8 mouse cellular contexts compared by ENCODE assay signal in the genomic region with DNA sequence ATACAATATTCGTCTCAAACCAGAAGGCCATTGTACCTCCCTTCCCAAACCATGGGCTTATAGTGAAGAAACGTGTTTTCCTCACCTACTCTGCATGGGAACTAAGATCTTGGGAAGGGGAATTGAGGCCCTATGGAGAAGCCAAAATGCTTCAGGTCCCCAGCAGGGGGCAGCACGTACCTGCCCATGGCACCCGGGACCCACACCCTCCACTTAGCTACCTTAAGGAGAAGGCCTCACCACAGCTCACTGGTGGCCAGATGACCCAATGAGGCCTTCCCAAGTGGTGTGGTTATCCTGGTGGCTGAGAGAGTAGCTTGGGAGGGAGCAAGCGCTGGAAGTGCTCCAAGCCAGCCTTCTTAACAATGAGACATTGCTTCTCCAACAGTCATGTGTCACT. TPM values are rescaled to one million over a fixed set of nuclear protein-coding genes. Genes with fewer than 3 reads are reported as not detected.
DNase-seq lines count a peak whose midpoint lies in the region; ATAC-seq and TF ChIP-seq lines count a peak whose summit lies in the region.

No protein-coding gene starts in this region.

- peak; percentile 77 for TF ChIP-seq CTCF in forebrain, postnatal 0 days (IDR thresholded peaks at IDR 0.05; ENCODE audit: low read depth)

- WGBS in midbrain, embryonic 11.5 days = 17% methylated on average over 5 of the region's 5 CpGs
- WGBS in midbrain, embryonic 16.5 days = 15% methylated on average over 5 of the region's 5 CpGs
- 13% methylated on average over 5 of the region's 5 CpGs for WGBS in forebrain, postnatal 0 days
- WGBS in liver, embryonic 15.5 days (ENCODE audit: insufficient replicate concordance) = 4% methylated on average over 5 of the region's 5 CpGs

- H3K27ac ChIP-seq in midbrain, embryonic 11.5 days (ENCODE audit: low read depth, low read length) = no peak overlapping the region
- no peak overlapping the region for H3K27ac ChIP-seq in midbrain, embryonic 16.5 days (ENCODE audit: low read length)
- no peak overlapping the region for H3K27ac ChIP-seq in forebrain, postnatal 0 days (ENCODE audit: low read depth, low read length)
- no peak overlapping the region for H3K27ac ChIP-seq in liver, embryonic 15.5 days (replicated peaks)

- no peaks in the 10 kb centered on the region for H3K36me3 ChIP-seq in midbrain, embryonic 11.5 days (ENCODE audit: control insufficient read depth, insufficient read depth, low read length)
- H3K36me3 ChIP-seq in midbrain, embryonic 16.5 days (ENCODE audit: control insufficient read depth, insufficient read depth, low read length) = no peaks in the 10 kb centered on the region
- no peaks in the 10 kb centered on the region for H3K36me3 ChIP-seq in forebrain, postnatal 0 days (ENCODE audit: insufficient read depth)
- H3K36me3 ChIP-seq in liver, embryonic 15.5 days (replicated peaks) = no peaks in the 10 kb centered on the region

- H3K4me1 ChIP-seq in midbrain, embryonic 11.5 days (ENCODE audit: control insufficient read depth, insufficient read depth, low read length) = no peaks in the 10 kb centered on the region
- H3K4me1 ChIP-seq in midbrain, embryonic 16.5 days (ENCODE audit: control insufficient read depth, insufficient read depth, low read length) = no peaks in the 10 kb centered on the region
- H3K4me1 ChIP-seq in forebrain, postnatal 0 days (ENCODE audit: insufficient read depth) = no peaks in the 10 kb centered on the region
- no peaks in the 10 kb centered on the region; the same call in 1 of the 2 replicates for H3K4me1 ChIP-seq in liver, embryonic 15.5 days (replicated peaks)

- no peaks in the 10 kb centered on the region for H3K27me3 ChIP-seq in midbrain, embryonic 11.5 days (ENCODE audit: control insufficient read depth, insufficient read depth, low read length)
- H3K27me3 ChIP-seq in midbrain, embryonic 16.5 days (ENCODE audit: control insufficient read depth, insufficient read depth, low read depth, low read length) = no peaks in the 10 kb centered on the region
- no peaks in the 10 kb centered on the region for H3K27me3 ChIP-seq in forebrain, postnatal 0 days (ENCODE audit: insufficient read depth, low read length)
- H3K27me3 ChIP-seq in liver, embryonic 15.5 days = no peaks in the 10 kb centered on the region

- H3K9ac ChIP-seq in midbrain, embryonic 11.5 days (ENCODE audit: low read length) = no peak overlapping the region
- no peak overlapping the region for H3K9ac ChIP-seq in midbrain, embryonic 16.5 days (ENCODE audit: low read depth, low read length)
- no peak overlapping the region for H3K9ac ChIP-seq in forebrain, postnatal 0 days
- no peak overlapping the region for H3K9ac ChIP-seq in liver, embryonic 15.5 days

- no peak overlapping the region for H3K4me3 ChIP-seq in midbrain, embryonic 11.5 days (ENCODE audit: low read depth, low read length)
- no peak overlapping the region for H3K4me3 ChIP-seq in midbrain, embryonic 16.5 days (ENCODE audit: low read depth, low read length)
- no peak overlapping the region for H3K4me3 ChIP-seq in forebrain, postnatal 0 days (ENCODE audit: low read depth, low read length)
- H3K4me3 ChIP-seq in liver, embryonic 15.5 days (replicated peaks) = no peak overlapping the region

- no peaks in the 10 kb centered on the region for H3K9me3 ChIP-seq in midbrain, embryonic 11.5 days (ENCODE audit: control insufficient read depth, low read length)
- H3K9me3 ChIP-seq in midbrain, embryonic 16.5 days (replicated peaks; ENCODE audit: control insufficient read depth, low read length, poor library complexity, severe bottlenecking) = no peaks in the 10 kb centered on the region
- no peaks in the 10 kb centered on the region for H3K9me3 ChIP-seq in forebrain, postnatal 0 days (ENCODE audit: low read length)
- H3K9me3 ChIP-seq in liver, embryonic 15.5 days (replicated peaks) = no peaks in the 10 kb centered on the region

- 0 out of 2 replicates have a peak, but pooled peaks have one; percentile 44 for ATAC-seq in midbrain, embryonic 11.5 days (ENCODE audit: low FRiP score)
- no peak for ATAC-seq in midbrain, embryonic 16.5 days
- ATAC-seq in forebrain, postnatal 0 days = 0 out of 2 replicates have a peak, but pooled peaks have one; percentile 51
- ATAC-seq in inflammation-experienced regulatory T-cells, adult 6 months = peak; percentile 41
- peak; percentile 54; the same call in 1 of the 2 replicates for ATAC-seq in liver, embryonic 15.5 days (ENCODE audit: insufficient read depth)

- H3K4me2 ChIP-seq in midbrain, embryonic 11.5 days = no peak overlapping the region
- H3K4me2 ChIP-seq in midbrain, embryonic 16.5 days (ENCODE audit: low read length) = no peak overlapping the region
- no peak overlapping the region for H3K4me2 ChIP-seq in forebrain, postnatal 0 days (ENCODE audit: low read depth)
- no peak overlapping the region for H3K4me2 ChIP-seq in liver, embryonic 15.5 days

- DNase-seq in midbrain, embryonic 11.5 days (ENCODE audit: low spot score, missing footprints) = peak; percentile 96
- peak; percentile 86 for DNase-seq in adrenal gland, adult 2 months
- DNase-seq in forebrain, postnatal 0 days = peak; percentile 67
- peak; percentile 87 for DNase-seq in retina, embryonic 14.5 days (ENCODE audit: low spot score)
- no peak for DNase-seq in right cerebral cortex, postnatal 4 days

RNA-seq across cellular contexts. Expression of gene Aif1, which starts 2.7 kb away (rescaled TPM):
- 7.8 and 8.4 TPM in 2 replicates for polyA plus RNA-seq in midbrain, embryonic 11.5 days (2014; fragmentation: Nextera tagmentation; extraction: Ambion mirVana)
- 6.2 and 6.9 TPM in 2 replicates for polyA plus RNA-seq in midbrain, embryonic 16.5 days (2015; fragmentation: Nextera tagmentation; extraction: Ambion mirVana)
- total RNA-seq in adrenal gland, adult 2 months (2021) = 1 to 10 TPM; 3.4 to 6.4 TPM
- polyA plus RNA-seq in adrenal gland, adult 2 months (2012; rRNA removed) = 0.30 and 0.46 TPM in 2 replicates
- 1.9 and 3.6 TPM in 2 replicates for total RNA-seq in forebrain, postnatal 0 days (2014; rRNA removed)
- 8.4 and 10.0 TPM in 2 replicates for polyA plus RNA-seq in forebrain, postnatal 0 days (2015; fragmentation: Nextera tagmentation; extraction: Ambion mirVana)
- 1 to 10 TPM in 2 of 3 experiments, under 1 TPM in 1; 0.79 to 5.4 (median 2.1) TPM for polyA plus RNA-seq in inflammation-experienced regulatory T-cells, adult 6 months (2017; shearing (Covaris generic))
- 20.5 and 22.2 TPM in 2 replicates for polyA plus RNA-seq in liver, embryonic 15.5 days (2015; fragmentation: Nextera tagmentation; extraction: Ambion mirVana)

RNA-seq across cellular contexts. Expression of gene Lst1, which starts 9.7 kb away (rescaled TPM):
- polyA plus RNA-seq in midbrain, embryonic 11.5 days (2014; fragmentation: Nextera tagmentation; extraction: Ambion mirVana) = 7.8 and 10.2 TPM in 2 replicates
- polyA plus RNA-seq in midbrain, embryonic 16.5 days (2015; fragmentation: Nextera tagmentation; extraction: Ambion mirVana) = 4.7 and 5.9 TPM in 2 replicates
- 1 to 10 TPM; 5.0 to 7.6 TPM for total RNA-seq in adrenal gland, adult 2 months (2021)
- polyA plus RNA-seq in adrenal gland, adult 2 months (2012; rRNA removed) = 3.6 and 4.6 TPM in 2 replicates
- total RNA-seq in forebrain, postnatal 0 days (2014; rRNA removed) = 15.7 and 17.4 TPM in 2 replicates
- 11.4 and 12.7 TPM in 2 replicates for polyA plus RNA-seq in forebrain, postnatal 0 days (2015; fragmentation: Nextera tagmentation; extraction: Ambion mirVana)
- polyA plus RNA-seq in inflammation-experienced regulatory T-cells, adult 6 months (2017; shearing (Covaris generic)) = 10 to 100 TPM in 1 of 3 experiments, 1 to 10 TPM in 2; 6.4 to 11.2 (median 8.8) TPM
- polyA plus RNA-seq in liver, embryonic 15.5 days (2015; fragmentation: Nextera tagmentation; extraction: Ambion mirVana) = 40.1 and 40.2 TPM in 2 replicates

RNA-seq across cellular contexts. Expression of gene Prrc2a, which starts 13.8 kb away (rescaled TPM):
- polyA plus RNA-seq in midbrain, embryonic 11.5 days (2014; fragmentation: Nextera tagmentation; extraction: Ambion mirVana) = 138 and 153 TPM in 2 replicates
- polyA plus RNA-seq in midbrain, embryonic 16.5 days (2015; fragmentation: Nextera tagmentation; extraction: Ambion mirVana) = 148 and 167 TPM in 2 replicates
- total RNA-seq in adrenal gland, adult 2 months (2021) = 100 to 1,000 TPM; 205 to 258 TPM
- polyA plus RNA-seq in adrenal gland, adult 2 months (2012; rRNA removed) = 598 and 625 TPM in 2 replicates
- 112 and 155 TPM in 2 replicates for total RNA-seq in forebrain, postnatal 0 days (2014; rRNA removed)
- 56.7 and 85.3 TPM in 2 replicates for polyA plus RNA-seq in forebrain, postnatal 0 days (2015; fragmentation: Nextera tagmentation; extraction: Ambion mirVana)
- polyA plus RNA-seq in inflammation-experienced regulatory T-cells, adult 6 months (2017; shearing (Covaris generic)) = 100 to 1,000 TPM in 1 of 3 experiments, 10 to 100 TPM in 2; 47.1 to 105 (median 47.2) TPM
- 46.9 and 52.2 TPM in 2 replicates for polyA plus RNA-seq in liver, embryonic 15.5 days (2015; fragmentation: Nextera tagmentation; extraction: Ambion mirVana)

RNA-seq across cellular contexts. Expression of gene Ltb, which starts 15.7 kb away (rescaled TPM):
- polyA plus RNA-seq in midbrain, embryonic 11.5 days (2014; fragmentation: Nextera tagmentation; extraction: Ambion mirVana) = 0.41 TPM in 1 of 2 replicates, not detected in the other
- polyA plus RNA-seq in midbrain, embryonic 16.5 days (2015; fragmentation: Nextera tagmentation; extraction: Ambion mirVana) = 0.48 and 0.62 TPM in 2 replicates
- total RNA-seq in adrenal gland, adult 2 months (2021) = 1 to 10 TPM; 1.8 to 7.7 TPM
- polyA plus RNA-seq in adrenal gland, adult 2 months (2012; rRNA removed) = 5.8 and 8.5 TPM in 2 replicates
- total RNA-seq in forebrain, postnatal 0 days (2014; rRNA removed) = 0.76 and 1.1 TPM in 2 replicates
- 0.64 and 1.1 TPM in 2 replicates for polyA plus RNA-seq in forebrain, postnatal 0 days (2015; fragmentation: Nextera tagmentation; extraction: Ambion mirVana)
- polyA plus RNA-seq in inflammation-experienced regulatory T-cells, adult 6 months (2017; shearing (Covaris generic)) = 100 to 1,000 TPM; 112 to 242 (median 186) TPM
- 1.2 and 2.0 TPM in 2 replicates for polyA plus RNA-seq in liver, embryonic 15.5 days (2015; fragmentation: Nextera tagmentation; extraction: Ambion mirVana)

RNA-seq across cellular contexts. Expression of gene Tnf, which starts 23.3 kb away (rescaled TPM):
- polyA plus RNA-seq in midbrain, embryonic 11.5 days (2014; fragmentation: Nextera tagmentation; extraction: Ambion mirVana) = 0.26 TPM in 1 of 2 replicates, not detected in the other
- not detected in 2 replicates for polyA plus RNA-seq in midbrain, embryonic 16.5 days (2015; fragmentation: Nextera tagmentation; extraction: Ambion mirVana)
- under 1 TPM; 0.35 to 0.52 TPM for total RNA-seq in adrenal gland, adult 2 months (2021)
- polyA plus RNA-seq in adrenal gland, adult 2 months (2012; rRNA removed) = 0.62 and 1.0 TPM in 2 replicates
- total RNA-seq in forebrain, postnatal 0 days (2014; rRNA removed) = 0.71 TPM in 1 of 2 replicates, not detected in the other
- 0.09 TPM in 1 of 2 replicates, not detected in the other for polyA plus RNA-seq in forebrain, postnatal 0 days (2015; fragmentation: Nextera tagmentation; extraction: Ambion mirVana)
- 10 to 100 TPM; 20.9 to 28.8 (median 24.9) TPM for polyA plus RNA-seq in inflammation-experienced regulatory T-cells, adult 6 months (2017; shearing (Covaris generic))
- polyA plus RNA-seq in liver, embryonic 15.5 days (2015; fragmentation: Nextera tagmentation; extraction: Ambion mirVana) = 0.31 and 0.36 TPM in 2 replicates
